Mouse (Mus musculus): ENCODE data around the gene Ispd.

DNA sequence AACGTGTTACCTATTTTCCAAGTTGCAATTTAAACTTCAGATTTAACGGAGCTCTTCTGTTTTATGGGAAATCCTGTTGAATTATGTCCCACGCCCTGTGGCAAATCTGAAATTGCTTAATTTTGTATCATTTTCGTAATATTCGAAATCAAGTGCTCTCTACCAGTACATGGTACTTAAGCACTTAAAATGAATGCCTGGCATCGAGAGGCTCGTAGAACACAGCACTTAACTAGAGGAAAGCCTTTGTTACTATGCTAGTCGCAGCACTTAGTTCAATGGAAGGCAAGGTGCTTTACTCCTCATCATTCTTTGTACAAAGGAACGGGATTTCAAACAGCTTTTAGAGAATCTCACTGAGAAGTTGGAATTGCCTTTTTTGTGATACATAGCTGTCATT is 168.2 kb downstream of the Ispd start:
- TF ChIP-seq CTCF (IDR thresholded peaks at IDR 0.05; ENCODE audit: insufficient read depth, low read depth, low read length) = no peak
- no peak for TF ChIP-seq POLR2A (IDR thresholded peaks at IDR 0.05; ENCODE audit: insufficient read depth, low read depth, low read length)

Data from olfactory bulb, adult 2 months (tissue).